Mouse (Mus musculus) thymus, postnatal 14 days (tissue): ENCODE data around the gene 1700012A03Rik.

Experiments used
- DNase-seq: peaks from one replicate; pipeline ENCODE4 v3.0.0; 2021

1700012A03Rik gene

DNA sequence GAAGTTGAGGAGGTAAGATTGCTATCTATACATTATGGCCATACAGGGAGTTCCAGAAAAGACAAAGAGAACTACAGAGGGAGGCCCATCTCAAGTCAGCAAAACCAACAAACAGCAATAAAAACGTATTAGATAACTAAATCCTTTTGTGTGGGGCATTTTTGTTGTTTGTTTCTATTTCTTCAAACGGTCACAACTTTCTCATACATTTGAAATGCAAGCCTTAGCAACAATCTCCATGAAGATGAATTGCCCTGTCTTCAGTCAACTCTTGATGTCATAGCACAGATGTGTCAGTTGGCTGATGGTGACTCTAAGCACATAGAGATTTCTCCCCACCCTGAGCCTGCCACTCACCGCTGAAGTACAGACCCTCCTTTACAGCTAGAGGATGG lies at the start of gene 1700012A03Rik:
1700012A03Rik (plus strand) TSS at position 296 of the 395 bp plus-strand sequence.
- DNase-seq: no peak

- no peak for DNase-seq
Measured at GRCm38 (mm10) chr6:32004228-32004627, 45.8 kb upstream of the 1700012A03Rik start.

GRCm38 (mm10) chr6:32005914-32006313 lies 44.1 kb upstream of the 1700012A03Rik start:
- no peak for DNase-seq

DNA sequence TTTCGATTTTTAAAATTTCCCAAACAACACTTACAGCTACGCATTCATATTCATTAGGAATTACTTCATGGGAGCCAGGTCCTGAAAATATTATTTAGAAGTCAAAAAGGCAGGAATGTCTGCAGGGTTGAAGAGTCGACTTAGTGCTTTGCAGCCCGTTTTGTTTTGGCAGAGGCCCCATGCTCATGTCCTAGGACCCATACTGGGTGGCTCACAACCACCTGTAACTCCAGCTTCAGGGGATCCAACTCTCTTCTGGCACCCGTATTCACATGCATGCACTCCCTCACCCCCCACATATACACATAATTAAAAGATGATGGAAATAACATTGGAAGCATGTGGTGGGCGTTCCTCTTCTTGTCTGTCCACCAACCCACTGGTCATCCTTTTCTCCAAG lies 43.7 kb upstream of the 1700012A03Rik start:
- no peak for DNase-seq

GRCm38 (mm10) chr6:32007336-32007735 lies 42.7 kb upstream of the 1700012A03Rik start:
- DNase-seq: no peak

- no peak for DNase-seq
Measured at GRCm38 (mm10) chr6:32016841-32017240, 33.2 kb upstream of the 1700012A03Rik start.

- no peak for DNase-seq
Measured at GRCm38 (mm10) chr6:32017406-32018104, 32.5 kb upstream of the 1700012A03Rik start.

GRCm38 (mm10) chr6:32018105-32018446 lies 32.0 kb upstream of the 1700012A03Rik start:
- DNase-seq: no peak

DNA sequence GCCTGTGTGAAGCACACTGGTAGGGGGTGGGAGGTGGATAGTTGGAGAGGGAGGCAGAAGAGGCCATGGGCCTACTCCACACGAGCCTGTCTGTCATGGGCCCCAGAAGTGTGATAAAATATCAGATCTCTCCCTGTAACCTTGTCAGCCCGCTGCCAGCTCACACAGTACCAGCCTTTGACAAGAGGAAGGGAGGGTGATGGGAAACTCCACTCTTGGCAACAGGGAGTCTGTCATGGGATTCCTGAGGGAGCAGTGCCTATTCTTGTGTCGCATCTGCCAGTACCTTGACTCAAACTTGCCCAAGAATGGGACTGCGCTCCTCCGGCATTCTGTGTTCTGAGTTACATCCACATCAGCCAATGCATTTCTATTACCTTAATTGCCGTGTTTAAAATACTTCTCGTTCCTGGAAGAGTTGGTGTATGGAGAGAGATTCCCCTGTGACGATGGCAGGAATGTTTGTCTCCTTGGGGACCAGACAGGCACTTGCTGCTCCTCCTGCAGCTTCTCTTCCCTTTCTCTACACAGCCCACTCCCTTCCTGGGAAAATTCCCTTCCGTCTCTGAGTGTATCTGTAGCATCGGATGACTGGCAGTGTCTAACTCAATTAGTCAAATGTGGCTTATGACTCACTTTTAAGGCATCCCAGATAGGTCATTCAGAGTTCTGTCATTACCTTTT lies 28.1 kb upstream of the 1700012A03Rik start:
- no peak for DNase-seq

DNA sequence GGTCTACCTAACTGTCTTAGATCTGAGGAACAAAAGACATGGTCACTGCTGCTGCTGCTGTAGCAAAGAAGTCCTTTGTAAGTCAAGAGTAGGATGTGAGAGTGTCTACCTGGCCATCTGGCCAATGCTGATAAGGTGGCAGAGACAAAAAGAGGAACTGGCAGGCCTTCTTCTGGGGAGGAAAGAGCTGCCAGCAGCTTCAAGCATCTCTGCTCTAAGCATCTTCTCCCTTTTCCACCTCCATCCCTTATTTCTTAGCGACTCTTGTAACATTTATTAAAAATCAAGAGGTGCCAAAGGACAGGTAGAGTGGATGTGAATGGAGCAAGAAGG lies 27.5 kb upstream of the 1700012A03Rik start:
- DNase-seq: no peak

DNA sequence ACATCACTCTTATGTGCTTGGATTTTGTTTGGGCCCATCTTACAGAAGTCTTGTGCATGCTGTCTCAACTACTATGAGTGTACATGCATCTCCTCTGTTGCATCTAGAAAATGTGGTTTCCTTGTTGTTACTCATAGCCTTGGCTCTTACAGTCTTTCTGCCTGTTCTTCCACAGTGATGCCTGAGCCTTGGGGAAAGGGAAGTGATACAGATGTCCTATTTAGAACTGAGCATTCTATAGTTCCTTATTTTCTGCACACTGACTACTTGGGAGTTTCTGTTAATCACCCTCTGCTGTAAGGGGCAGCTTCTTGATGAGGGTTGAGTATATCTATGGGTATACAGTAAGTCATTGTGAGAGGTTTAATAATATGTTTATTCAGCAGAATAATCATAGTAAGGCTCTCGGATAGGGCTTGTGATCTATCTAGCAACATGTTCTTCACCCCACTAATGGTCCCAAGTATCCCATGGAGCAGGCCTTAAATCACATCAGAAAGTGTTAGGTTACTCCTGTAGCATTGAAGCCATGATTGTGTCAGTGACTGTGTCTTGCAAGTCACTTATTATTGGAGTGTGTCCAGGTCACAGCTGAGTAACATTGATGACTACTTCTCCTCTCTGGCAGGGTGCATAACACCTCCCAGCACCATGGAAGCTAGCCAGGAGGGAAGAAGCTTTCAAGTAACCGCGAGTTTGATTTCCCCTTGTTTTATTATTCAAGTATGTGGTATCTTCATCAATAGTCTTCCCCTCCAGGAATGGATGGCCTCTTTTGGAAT lies 21.6 kb upstream of the 1700012A03Rik start:
- no peak for DNase-seq

DNA sequence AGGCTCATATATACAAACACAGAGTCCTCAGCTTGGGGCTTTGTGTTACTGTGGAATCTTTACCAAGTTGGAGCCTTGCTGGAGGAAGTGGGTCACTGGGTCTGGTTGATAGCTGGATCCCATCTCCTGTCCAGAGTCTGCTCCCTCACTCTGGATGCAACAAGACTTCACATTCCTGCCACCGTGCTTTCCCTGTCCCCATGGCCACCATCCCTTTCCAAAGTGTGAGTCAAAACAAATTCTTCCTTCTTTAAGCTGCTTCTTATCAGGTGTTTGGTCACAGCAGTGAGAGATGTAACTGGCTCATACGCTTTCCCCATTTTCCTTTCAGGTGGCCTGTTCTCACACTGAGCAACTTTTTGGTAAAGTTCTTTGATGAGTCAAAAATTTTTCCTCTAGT lies 15.8 kb upstream of the 1700012A03Rik start:
- DNase-seq: no peak

DNA sequence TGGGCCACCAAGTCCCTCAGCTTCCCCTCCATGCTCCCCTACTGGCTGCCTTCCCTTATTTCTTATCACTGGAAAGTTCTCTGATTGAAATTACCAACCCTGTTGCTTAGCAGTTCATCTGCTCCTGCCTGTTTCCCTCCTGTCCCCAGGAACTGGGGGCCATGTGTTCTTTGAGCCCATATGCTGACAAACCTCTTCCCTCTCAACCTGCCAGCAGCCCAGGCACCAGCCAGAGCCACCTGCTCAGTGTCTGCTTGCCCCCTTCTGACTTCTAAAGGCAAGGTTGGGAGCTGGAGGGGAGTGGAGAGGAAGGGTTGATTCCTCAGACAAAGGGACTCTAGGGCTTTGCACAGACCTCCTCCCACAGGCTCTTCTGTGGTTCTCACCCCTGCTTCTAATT lies 4.7 kb upstream of the 1700012A03Rik start:
- no peak for DNase-seq

GRCm38 (mm10) chr6:32049256-32049950 lies 643 bp upstream of the 1700012A03Rik start:
- no peak for DNase-seq

- no peak for DNase-seq
Measured at GRCm38 (mm10) chr6:32052135-32052915, 2.3 kb downstream of the 1700012A03Rik start.

- no peak for DNase-seq
Measured at GRCm38 (mm10) chr6:32056525-32056924, 6.5 kb downstream of the 1700012A03Rik start.

GRCm38 (mm10) chr6:32058571-32058970 lies 8.5 kb downstream of the 1700012A03Rik start:
- no peak for DNase-seq

GRCm38 (mm10) chr6:32060641-32061040 lies 10.6 kb downstream of the 1700012A03Rik start:
- no peak for DNase-seq

DNA sequence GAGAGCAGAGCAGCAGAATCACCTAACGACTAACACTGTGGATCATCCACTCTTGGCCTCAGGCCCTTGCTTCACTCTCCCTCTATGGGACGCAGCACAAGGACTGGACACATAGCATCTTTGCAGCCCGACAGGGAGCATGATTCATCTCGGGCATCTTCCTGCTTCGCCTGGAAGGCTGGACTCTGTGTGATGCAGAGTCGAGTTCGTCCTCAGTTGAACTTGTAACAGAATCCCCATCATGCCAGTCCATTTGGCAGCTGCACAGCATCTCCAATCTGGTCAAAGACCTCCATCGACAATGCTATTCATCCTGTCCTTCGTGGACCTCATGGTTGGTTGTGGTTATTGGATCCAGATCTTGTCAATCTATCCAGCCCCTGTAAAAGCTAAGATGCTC lies 11.2 kb downstream of the 1700012A03Rik start:
- no peak for DNase-seq

GRCm38 (mm10) chr6:32065789-32066510 lies 15.9 kb downstream of the 1700012A03Rik start:
- no peak for DNase-seq

DNA sequence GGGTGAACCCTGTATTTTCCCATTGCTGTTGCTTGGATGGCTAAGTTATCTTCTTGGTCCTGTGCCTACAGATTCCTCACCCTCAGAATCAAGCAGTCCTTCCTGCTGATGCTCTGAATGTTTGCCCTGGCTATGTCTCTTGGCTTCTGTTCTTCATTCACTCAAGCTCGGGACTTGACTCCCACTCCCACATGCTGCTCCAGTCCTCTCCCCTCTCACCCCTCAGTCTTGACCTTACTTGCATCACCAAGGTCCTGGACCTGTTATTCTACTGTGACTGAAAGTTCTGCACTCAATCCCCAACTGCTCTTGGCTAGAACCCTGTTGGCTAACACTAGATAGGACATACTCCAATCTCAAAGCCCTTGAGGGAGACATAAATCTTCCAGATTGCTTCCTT lies 22.1 kb downstream of the 1700012A03Rik start:
- no peak for DNase-seq

DNA sequence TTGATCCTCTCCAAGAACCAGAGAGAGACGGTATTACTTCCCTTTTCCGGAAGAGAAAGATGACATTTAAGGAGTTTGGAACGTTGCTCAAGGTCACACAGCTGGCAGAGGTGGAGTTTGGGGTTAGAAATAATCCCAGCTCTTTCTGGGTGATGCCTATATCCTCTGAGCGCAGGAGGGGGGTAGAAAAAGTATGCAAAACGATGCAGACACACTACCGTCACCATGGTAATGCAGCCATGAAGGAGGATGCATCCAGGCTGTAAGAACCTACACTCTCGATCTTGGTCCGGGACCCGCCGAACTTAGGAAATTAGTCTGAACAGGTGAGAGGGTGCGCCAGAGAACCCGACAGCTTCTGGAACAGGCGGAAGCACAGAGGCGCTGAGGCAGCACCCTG lies 43.3 kb downstream of the 1700012A03Rik start:
- no peak for DNase-seq
